Mouse (Mus musculus): ENCODE measurements around the gene Crbn.

DNA sequence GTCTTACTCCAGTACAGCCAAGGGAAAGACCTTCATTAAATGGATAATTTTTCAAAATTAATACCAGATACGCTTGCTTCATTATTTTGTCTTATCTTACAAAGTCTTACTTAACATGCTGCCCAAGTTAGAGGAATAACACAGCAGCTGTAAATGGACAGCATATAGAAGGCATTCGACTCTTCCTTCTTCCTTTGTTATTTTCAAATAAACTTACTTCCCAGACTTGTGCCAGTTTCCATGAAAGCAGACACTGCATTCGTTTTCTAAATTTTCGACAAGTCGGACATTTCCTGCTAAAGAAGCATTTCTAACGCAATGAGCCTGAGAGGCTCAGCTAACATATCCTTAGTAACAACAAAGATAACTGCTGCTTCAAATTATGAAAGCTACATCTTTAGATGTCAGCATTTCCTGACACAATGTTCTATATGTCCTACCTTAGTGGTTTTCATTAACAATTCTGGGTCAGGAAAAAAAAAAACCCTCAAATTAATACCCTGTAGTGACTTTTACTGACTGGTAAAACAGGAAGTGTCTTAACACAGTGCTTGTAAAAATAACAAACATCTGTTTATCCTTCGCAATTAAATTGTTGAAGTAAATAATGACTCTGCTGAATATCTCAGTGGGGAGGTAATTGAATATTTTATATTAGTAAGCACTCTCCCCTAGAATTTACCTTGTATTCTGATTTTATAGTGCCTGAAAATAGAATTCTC lies 54.0 kb downstream of the Crbn start:
- no peak for TF ChIP-seq CTCF (IDR thresholded peaks at IDR 0.05; ENCODE audit: low read depth)
- TF ChIP-seq EP300 (IDR thresholded peaks at IDR 0.05; ENCODE audit: low read depth): no peak
